Mouse (Mus musculus): ENCODE results near the gene Plcl2.
"Not testable (repeated sequence)": the region's sequence is repeated elsewhere in the genome, so short reads cannot be mapped to it uniquely, and the experiment has no call there.

The Plcl2 gene

GRCm38 (mm10) chr17:50536409-50537194 is 27.4 kb downstream of the Plcl2 start:
- DNase-seq = no peak

DNA sequence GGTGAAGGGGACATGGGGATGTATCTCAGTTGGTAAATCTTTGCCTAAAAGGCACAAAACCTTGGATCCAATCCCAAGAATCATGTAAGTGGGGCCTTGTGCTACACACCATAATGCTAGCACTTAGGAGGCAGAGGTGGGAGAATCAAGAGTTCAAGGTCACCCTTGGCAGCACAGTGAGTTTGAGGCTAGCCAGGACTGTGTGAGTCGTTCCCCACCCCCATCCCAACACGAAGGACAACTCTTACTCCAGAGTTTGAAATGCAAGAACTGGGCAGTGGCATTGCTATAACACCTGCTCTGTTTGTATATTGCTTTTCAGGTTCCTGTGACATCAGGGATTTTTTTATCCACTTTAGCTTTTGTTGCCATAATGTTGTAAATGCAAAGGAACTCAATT is 28.6 kb downstream of the Plcl2 start:
- no peak for DNase-seq

DNA sequence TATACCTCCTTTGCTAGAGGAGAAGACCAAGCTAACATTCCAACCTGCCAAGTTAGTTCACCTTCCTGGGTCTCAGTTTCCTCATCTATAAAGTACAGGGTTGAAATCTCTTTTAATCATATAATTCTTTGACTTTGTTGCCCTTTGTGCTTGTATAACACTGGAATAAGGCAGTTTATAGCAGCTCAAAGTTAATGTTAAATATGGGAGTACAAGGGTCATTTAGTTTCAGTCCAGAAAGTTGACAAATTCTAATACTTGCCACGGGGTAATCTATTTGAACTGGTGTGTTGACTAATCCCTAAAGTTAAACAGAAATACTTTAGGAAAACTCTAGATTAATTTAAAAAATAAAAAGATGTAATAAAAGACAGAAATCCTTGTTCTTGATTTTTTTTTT is 35.7 kb downstream of the Plcl2 start:
- no peak for DNase-seq

DNA sequence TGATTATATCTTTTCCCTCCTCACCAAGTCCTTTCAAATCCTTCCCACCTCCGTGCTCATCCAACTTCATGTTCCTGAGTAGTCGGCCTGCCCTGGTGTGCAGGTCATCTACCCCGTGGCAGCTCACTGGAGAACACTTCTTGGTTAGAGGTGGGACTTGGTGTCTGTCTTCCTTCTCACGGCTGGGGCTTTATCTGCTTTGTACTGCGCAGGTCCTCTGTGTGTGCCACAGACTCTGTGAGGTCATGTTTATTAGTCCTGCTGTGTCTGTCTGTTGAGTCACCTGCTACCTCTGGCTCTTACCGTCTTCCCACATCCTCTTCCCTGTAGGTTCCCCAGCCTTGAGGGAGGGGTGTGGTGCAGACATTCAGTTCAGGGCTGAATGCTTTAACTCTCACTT is 36.1 kb downstream of the Plcl2 start:
- DNase-seq = no peak

DNA sequence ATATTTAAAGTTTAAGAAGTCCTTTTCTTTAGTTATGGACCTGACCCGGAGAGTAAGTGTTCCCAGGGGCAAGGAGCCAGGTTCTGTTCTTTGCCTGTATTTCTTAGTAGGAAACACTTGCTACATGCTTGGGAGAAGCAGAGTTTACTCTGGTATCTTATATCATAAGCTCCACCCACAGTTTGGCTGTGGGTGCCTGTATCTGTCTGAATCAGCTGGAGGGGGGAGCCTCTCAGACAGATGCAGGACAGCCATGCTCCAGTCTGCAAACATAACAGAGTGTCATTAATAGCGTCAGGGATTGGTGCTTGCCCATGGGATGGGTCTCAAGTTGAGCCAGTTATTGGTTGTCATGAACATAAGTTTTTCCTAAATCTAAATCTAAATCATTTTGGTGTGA is 42.9 kb downstream of the Plcl2 start:
- no peak for DNase-seq

DNA sequence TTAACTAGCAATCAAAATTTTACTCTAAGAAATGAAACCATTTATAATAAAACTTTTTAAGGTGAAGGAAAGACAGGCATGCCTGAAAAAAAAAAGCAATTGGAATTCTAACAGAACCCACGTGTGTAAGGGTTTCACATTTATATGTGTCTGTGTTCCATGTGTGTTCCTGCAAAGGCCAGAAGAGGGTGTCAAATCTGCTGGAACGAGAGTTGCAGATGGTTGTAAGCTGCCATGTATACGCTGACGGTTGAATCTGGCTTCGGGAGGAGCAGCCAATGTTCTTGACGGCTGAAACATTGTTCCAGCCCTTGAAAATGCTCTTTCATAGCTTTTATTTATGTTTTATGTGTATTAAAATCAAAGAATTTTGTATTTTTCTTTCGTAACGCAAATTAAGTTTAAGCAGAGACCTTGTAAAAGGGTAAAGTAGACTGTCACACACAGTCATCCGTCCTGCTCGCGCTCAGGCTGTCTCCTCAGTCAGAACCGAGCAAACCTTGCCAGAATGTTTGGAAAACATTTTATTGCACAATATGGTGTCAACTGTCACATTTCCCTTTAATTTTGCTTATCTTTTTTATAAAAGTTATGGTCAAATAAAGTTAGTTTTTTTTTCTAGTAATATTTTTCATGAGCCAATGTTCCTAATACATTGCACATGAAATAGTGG is 48.5 kb downstream of the Plcl2 start:
- DNase-seq = peak; percentile 20

GRCm38 (mm10) chr17:50558239-50558625 is 49.0 kb downstream of the Plcl2 start:
- DNase-seq = no peak

DNA sequence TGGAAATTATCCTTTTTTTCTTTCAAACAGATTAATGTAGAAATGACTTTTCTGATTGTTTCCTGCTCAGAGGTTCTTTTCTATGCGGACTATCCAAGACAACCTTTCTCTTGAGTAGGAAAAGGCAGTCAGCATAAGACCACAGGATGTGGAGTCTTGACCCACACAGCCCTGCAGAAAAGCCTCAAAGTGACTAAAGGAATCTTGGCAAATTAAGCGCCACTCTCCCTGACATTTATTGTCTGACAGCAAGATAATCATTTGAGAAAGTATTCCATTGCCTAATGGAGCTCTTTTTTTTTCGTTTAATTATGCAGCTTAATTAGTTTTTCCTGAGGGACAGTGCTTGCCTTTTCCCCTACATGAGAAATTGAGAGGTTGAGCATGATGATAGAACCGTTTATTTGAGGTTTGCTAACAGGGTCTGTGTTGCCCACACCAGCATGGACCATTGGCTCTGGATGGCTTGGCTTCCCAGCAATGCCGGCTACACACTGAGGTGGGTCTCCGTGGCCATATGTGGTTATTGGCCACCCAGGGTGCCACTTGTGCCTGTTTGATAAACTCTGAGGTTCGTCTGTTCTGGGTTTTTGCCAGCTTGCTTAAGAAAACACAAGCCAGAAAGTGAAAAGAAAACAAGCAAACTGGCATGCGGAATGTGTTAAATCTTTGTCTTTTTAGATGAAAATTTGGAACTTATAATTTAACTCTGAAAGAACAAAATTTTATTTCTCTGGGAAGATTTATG is 56.3 kb downstream of the Plcl2 start:
- peak; percentile 28 for DNase-seq

GRCm38 (mm10) chr17:50568846-50569245 is 59.6 kb downstream of the Plcl2 start:
- no peak for DNase-seq

GRCm38 (mm10) chr17:50570228-50570627 is 61.0 kb downstream of the Plcl2 start:
- DNase-seq = not testable (repeated sequence)

GRCm38 (mm10) chr17:50570681-50571398 is 61.6 kb downstream of the Plcl2 start:
- DNase-seq = no peak

DNA sequence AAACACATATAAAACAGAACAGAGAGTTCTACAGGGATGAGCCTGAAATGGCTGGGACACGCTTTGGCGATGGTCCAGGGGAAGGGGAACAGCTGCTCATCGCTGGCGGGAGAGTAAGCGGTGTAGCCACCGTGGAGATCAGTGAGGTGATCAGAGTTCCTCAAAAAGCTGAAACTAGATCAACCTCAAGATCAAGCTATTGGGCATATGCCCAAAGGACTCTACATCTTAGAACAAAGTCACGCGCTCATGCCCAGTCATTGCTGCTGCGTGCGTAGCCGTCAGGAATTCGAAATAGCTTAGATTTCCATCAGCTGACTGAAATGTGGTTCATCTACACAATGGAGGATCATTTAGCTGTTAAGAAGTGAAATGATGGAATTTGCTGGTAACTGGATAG is 65.0 kb downstream of the Plcl2 start:
- no peak for DNase-seq

GRCm38 (mm10) chr17:50580416-50580815 is 71.2 kb downstream of the Plcl2 start:
- DNase-seq = no peak

- DNase-seq = no peak
Observed at GRCm38 (mm10) chr17:50586834-50587233, 77.6 kb downstream of the Plcl2 start.

DNA sequence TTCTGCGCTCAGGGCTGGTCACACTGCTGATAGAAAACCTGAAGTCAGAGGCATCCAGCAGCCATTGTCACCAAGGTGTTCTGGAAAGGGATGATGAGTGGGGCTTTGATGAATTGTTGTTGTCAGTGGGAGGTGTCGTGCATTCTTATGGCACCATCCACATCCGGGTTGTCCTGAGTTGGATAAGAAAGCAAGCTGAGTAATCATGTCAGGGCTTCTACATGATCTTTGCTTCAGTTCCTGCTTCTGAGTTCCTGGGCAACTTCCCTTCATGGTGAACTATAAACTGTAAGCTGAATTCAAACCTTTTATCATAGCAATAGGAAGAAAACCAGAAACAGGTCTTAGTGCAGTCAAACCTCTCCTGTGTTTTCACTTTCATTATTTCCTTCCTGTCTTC is 78.7 kb downstream of the Plcl2 start:
- no peak for DNase-seq

- DNase-seq = no peak
Observed at GRCm38 (mm10) chr17:50600178-50600577, 91.0 kb downstream of the Plcl2 start.

GRCm38 (mm10) chr17:50600696-50601095 is 91.5 kb downstream of the Plcl2 start:
- no peak for DNase-seq

- no peak for DNase-seq
Observed at GRCm38 (mm10) chr17:50606890-50607289, 97.7 kb downstream of the Plcl2 start.

- DNase-seq = no peak
Observed at GRCm38 (mm10) chr17:50609908-50610307, 100.7 kb downstream of the Plcl2 start.

GRCm38 (mm10) chr17:50620794-50621537 is 111.8 kb downstream of the Plcl2 start:
- DNase-seq = no peak

GRCm38 (mm10) chr17:50621996-50622395 is 112.8 kb downstream of the Plcl2 start:
- DNase-seq = no peak

DNA sequence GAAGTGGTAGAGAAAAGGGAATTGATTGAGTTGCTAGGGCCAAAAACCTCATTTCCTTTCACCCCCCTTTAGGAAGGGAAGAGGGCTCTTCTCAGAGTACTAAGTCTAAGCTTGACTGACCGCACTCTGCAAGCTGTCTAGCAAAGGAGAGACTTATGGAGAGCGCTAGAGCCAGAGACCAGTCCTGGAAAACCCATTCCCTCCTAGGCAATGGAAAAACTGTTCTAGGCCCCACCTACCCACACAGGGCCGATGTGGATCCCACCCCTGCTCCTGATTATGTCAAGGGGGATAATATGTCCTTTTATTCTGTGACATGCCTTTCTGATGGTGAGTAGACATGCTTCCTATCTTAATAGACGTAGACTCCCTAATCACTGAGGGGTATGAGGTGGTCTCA is 116.4 kb downstream of the Plcl2 start:
- no peak for DNase-seq
